Mouse (Mus musculus): ENCODE data around the gene Uck1. TPM values are rescaled to one million over a fixed set of nuclear protein-coding genes. Genes with fewer than 3 reads are reported as not detected.
A peak's percentile ranks its signal among the peaks of the same experiment; 100 is the strongest.

Gene Uck1
- polyA plus RNA-seq, 1 experiment, result 47.7 TPM

DNA sequence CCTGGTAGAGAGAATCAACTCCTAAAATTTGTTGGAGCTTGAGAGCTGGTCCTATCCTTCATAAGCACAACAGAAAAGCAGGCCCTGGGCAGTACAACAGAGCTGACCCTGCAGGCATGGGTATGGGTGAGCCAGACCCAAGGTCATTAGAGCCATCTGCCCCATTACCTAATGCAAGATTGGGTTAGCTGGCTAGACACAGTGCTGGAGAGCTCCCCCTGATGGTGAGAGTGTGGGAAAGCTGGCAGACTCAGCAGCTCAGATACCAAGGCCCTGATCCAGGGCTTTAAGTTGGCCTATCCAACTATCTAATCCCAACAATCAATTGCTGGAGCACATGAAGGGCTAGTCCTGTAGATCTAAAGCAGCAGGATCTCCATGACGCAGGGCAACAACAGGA is 22.8 kb upstream of the Uck1 start:
- peaks cover 38% of the 10 kb centered on the region for H3K79me2 ChIP-seq (ENCODE audit: control insufficient read depth, insufficient read depth)
- no peaks in the 10 kb centered on the region for H3K27me3 ChIP-seq (ENCODE audit: control insufficient read depth, insufficient read depth, insufficient read length)
- H3K36me3 ChIP-seq (ENCODE audit: control insufficient read depth, insufficient read depth), result peaks cover 79% of the 10 kb centered on the region
- no peak for TF ChIP-seq CEBPB (IDR thresholded peaks at IDR 0.05; ENCODE audit: low read depth)
- TF ChIP-seq MYOD1 (IDR thresholded peaks at IDR 0.05; ENCODE audit: control insufficient read depth, insufficient read length, low read depth), result no peak
- peak; percentile 55 for TF ChIP-seq CTCF (IDR thresholded peaks at IDR 0.05; ENCODE audit: control insufficient read depth, insufficient read depth, insufficient read length)
- peaks cover 23% of the 10 kb centered on the region for H3K79me3 ChIP-seq (ENCODE audit: low read depth)
- no peak overlapping the region for H3K4me3 ChIP-seq (ENCODE audit: insufficient read depth, poor library complexity, severe bottlenecking)
- no peak overlapping the region for H3ac ChIP-seq (ENCODE audit: control insufficient read depth, insufficient read length, low read depth)

DNA sequence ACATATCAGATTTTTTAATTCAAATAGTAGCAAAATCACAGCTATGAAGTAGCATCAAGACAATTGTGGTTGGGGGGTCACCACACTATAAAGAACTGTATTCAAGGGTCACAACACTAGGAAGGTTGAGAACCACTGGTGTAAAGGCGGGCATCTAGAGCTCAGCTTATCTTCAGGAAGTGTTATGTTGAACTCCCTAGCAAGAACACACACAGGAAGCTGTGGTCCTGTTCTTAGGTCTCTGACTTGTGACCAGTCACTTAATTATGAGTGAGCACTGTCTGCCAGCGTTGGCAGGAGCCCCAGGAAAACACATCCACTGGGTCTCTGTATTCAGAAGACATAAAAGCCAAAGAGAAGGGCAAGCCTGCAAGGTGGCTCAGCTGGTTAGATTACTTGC is 22.3 kb upstream of the Uck1 start:
- peaks cover 81% of the 10 kb centered on the region for H3K36me3 ChIP-seq (ENCODE audit: control insufficient read depth, insufficient read depth)
- TF ChIP-seq MYOD1 (IDR thresholded peaks at IDR 0.05; ENCODE audit: control insufficient read depth, insufficient read length, low read depth) (no peak), CEBPB (IDR thresholded peaks at IDR 0.05; ENCODE audit: low read depth) (no peak), USF1 (IDR thresholded peaks at IDR 0.05; ENCODE audit: low read depth) (no peak), MAX (IDR thresholded peaks at IDR 0.05) (no peak), FOSL1 (IDR thresholded peaks at IDR 0.05; ENCODE audit: insufficient read depth, low read length, poor library complexity, severe bottlenecking) (no peak)

DNA sequence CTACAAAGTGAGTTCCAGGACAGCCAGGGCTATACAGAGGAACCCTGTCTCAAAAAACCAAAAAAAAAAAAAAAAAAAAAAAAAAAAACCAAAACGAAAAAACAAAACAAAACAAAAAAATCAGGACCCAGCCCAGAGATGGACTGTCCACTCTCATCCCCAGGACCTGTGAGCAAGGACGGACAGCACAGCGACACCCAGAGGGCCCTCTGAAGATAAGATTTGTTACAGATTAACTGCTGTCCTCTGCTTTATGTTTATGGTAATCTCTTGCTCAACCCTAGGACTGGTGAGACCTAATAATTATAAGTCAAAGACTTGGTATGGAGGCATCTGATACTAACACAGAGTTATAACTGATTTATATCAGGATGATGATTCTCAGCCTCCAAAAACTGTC is 15.9 kb upstream of the Uck1 start:
- H3K27me3 ChIP-seq (ENCODE audit: control insufficient read depth, insufficient read depth, insufficient read length), result no peaks in the 10 kb centered on the region
- no peak overlapping the region for H3ac ChIP-seq (ENCODE audit: control insufficient read depth, insufficient read length, low read depth)
- no peak for TF ChIP-seq CEBPB (IDR thresholded peaks at IDR 0.05; ENCODE audit: low read depth)
- no peak for TF ChIP-seq CTCF (IDR thresholded peaks at IDR 0.05; ENCODE audit: control insufficient read depth, insufficient read depth, insufficient read length)
- TF ChIP-seq USF1 (IDR thresholded peaks at IDR 0.05; ENCODE audit: low read depth), result no peak
- peaks cover 33% of the 10 kb centered on the region for H3K36me3 ChIP-seq (ENCODE audit: control insufficient read depth, insufficient read depth)
- H3K79me3 ChIP-seq (ENCODE audit: low read depth), result no peaks in the 10 kb centered on the region
- H3K4me3 ChIP-seq (ENCODE audit: insufficient read depth, poor library complexity, severe bottlenecking), result no peak overlapping the region
- no peaks in the 10 kb centered on the region for H3K79me2 ChIP-seq (ENCODE audit: control insufficient read depth, insufficient read depth)

More for the DNA sequence above, 22.3 kb upstream of the Uck1 start:
- Histone ChIP-seq H3K27me3 (ENCODE audit: control insufficient read depth, insufficient read depth, insufficient read length) (no peaks in the 10 kb centered on the region), H3K79me3 (ENCODE audit: low read depth) (peaks cover 18% of the 10 kb centered on the region), H3K79me2 (ENCODE audit: control insufficient read depth, insufficient read depth) (peaks cover 34% of the 10 kb centered on the region), H3ac (ENCODE audit: control insufficient read depth, insufficient read length, low read depth) (no peak overlapping the region), H3K4me3 (ENCODE audit: insufficient read depth, poor library complexity, severe bottlenecking) (no peak overlapping the region)

DNA sequence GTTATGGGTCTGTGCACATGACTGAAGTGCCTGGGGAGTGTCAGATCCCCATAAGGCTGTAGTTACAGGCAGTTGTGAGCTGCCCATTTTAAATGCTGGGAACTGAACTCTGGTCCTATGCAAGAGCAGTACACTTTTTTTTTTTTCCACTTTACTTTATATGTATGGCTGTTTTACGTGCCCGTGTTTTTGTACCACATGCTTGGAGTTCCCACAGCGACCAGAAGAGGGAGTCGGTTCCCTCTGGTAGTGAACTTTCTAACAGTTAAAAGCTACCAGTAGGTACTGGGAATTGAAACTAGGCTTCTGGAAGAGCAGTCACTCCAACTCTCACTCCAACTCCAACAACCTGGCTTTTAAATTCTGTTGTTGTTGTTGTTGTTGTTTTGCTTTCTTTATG is 676 bp upstream of the Uck1 start:
- Histone ChIP-seq H3K36me3 (ENCODE audit: control insufficient read depth, insufficient read depth) (peaks cover 32% of the 10 kb centered on the region), H3K79me2 (ENCODE audit: control insufficient read depth, insufficient read depth) (peaks cover 20% of the 10 kb centered on the region), H3K79me3 (ENCODE audit: low read depth) (peaks cover 12% of the 10 kb centered on the region), H3K4me3 (ENCODE audit: insufficient read depth, poor library complexity, severe bottlenecking) (no peak overlapping the region), H3ac (ENCODE audit: control insufficient read depth, insufficient read length, low read depth) (no peak overlapping the region), H3K27me3 (ENCODE audit: control insufficient read depth, insufficient read depth, insufficient read length) (peaks cover 3% of the 10 kb centered on the region)
- no peak for TF ChIP-seq CTCF (IDR thresholded peaks at IDR 0.05; ENCODE audit: control insufficient read depth, insufficient read depth, insufficient read length)
- no peak for TF ChIP-seq USF1 (IDR thresholded peaks at IDR 0.05; ENCODE audit: low read depth)
- TF ChIP-seq MYOG (IDR thresholded peaks at IDR 0.05; ENCODE audit: control insufficient read depth, extremely low read depth, insufficient read length), result no peak
- TF ChIP-seq FOSL1 (IDR thresholded peaks at IDR 0.05; ENCODE audit: insufficient read depth, low read length, poor library complexity, severe bottlenecking), result no peak
- TF ChIP-seq MAX (IDR thresholded peaks at IDR 0.05), result no peak
- TF ChIP-seq CEBPB (IDR thresholded peaks at IDR 0.05; ENCODE audit: low read depth), result no peak
- TF ChIP-seq MYOD1 (IDR thresholded peaks at IDR 0.05; ENCODE audit: control insufficient read depth, insufficient read length, low read depth), result no peak

DNA sequence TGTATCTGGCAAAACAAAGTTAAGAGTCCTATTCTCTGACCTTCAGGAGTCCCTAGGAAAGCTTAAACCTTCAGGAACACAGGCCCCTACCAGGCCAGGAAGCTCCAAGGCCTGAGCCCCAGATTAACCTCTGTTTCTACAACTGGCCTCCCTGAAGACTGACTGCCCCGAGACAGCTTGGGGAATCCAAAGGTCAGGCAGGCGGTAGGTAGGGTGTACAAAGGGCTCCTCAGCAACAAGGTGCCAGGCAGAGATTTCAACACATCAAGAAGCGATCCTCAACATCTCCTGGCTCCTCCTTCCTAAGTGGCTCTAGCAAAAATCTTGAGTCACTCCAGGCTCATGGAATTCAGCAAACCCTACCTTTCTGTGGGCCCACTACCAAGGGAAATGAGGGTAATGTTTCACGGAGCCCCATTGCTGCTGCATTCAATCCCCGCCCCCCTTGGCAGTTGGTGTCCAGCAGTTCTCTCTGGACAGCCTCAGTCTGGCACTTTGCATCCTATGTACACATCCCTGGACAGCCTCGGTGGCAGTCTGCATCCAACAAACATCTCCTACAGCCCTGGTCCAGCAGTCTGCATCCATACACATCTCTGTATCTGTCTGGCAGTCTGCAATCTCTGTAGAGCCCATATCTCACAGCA is 949 bp downstream of the Uck1 start:
- H3K79me2 ChIP-seq (ENCODE audit: control insufficient read depth, insufficient read depth), result peaks cover 20% of the 10 kb centered on the region
- no peaks in the 10 kb centered on the region for H3K27me3 ChIP-seq (ENCODE audit: control insufficient read depth, insufficient read depth, insufficient read length)
- peaks cover 12% of the 10 kb centered on the region for H3K79me3 ChIP-seq (ENCODE audit: low read depth)
- peak overlapping the region; percentile 71 for H3K4me3 ChIP-seq (ENCODE audit: insufficient read depth, poor library complexity, severe bottlenecking)
- H3ac ChIP-seq (ENCODE audit: control insufficient read depth, insufficient read length, low read depth), result peak overlapping the region; percentile 40
- peaks cover 43% of the 10 kb centered on the region for H3K36me3 ChIP-seq (ENCODE audit: control insufficient read depth, insufficient read depth)
- TF ChIP-seq USF1 (IDR thresholded peaks at IDR 0.05; ENCODE audit: low read depth) (no peak), MAX (IDR thresholded peaks at IDR 0.05) (no peak), CTCF (IDR thresholded peaks at IDR 0.05; ENCODE audit: control insufficient read depth, insufficient read depth, insufficient read length) (no peak), FOSL1 (IDR thresholded peaks at IDR 0.05; ENCODE audit: insufficient read depth, low read length, poor library complexity, severe bottlenecking) (no peak), CEBPB (IDR thresholded peaks at IDR 0.05; ENCODE audit: low read depth) (no peak), MYOG (IDR thresholded peaks at IDR 0.05; ENCODE audit: control insufficient read depth, extremely low read depth, insufficient read length) (no peak), MYOD1 (IDR thresholded peaks at IDR 0.05; ENCODE audit: control insufficient read depth, insufficient read length, low read depth) (no peak)

DNA sequence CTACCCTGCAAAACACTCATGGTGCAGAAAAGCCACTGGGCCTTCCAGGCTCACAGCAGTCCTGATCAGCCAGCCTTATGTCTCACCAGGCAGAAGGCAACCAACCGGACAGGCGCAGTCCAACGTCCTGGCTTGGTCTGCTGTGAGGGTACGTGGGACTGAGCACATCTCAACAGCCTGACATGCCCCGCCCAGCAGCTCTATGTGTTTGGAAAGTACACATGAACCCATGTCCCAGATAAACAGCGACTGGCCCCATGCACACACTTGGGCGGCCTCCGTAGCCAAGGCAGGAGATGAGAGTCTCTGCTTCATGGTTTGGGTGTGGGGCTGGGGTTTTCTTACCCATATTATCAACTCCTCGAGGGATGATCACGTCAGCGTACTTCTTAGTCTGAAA is 3.7 kb downstream of the Uck1 start:
- Histone ChIP-seq H3K79me2 (ENCODE audit: control insufficient read depth, insufficient read depth) (peaks cover 20% of the 10 kb centered on the region), H3K27me3 (ENCODE audit: control insufficient read depth, insufficient read depth, insufficient read length) (no peaks in the 10 kb centered on the region), H3ac (ENCODE audit: control insufficient read depth, insufficient read length, low read depth) (no peak overlapping the region), H3K36me3 (ENCODE audit: control insufficient read depth, insufficient read depth) (peaks cover 69% of the 10 kb centered on the region), H3K79me3 (ENCODE audit: low read depth) (peaks cover 12% of the 10 kb centered on the region), H3K4me3 (ENCODE audit: insufficient read depth, poor library complexity, severe bottlenecking) (no peak overlapping the region)
- TF ChIP-seq MYOG (IDR thresholded peaks at IDR 0.05; ENCODE audit: control insufficient read depth, extremely low read depth, insufficient read length) (no peak), CTCF (IDR thresholded peaks at IDR 0.05; ENCODE audit: control insufficient read depth, insufficient read depth, insufficient read length) (no peak), MYOD1 (IDR thresholded peaks at IDR 0.05; ENCODE audit: control insufficient read depth, insufficient read length, low read depth) (no peak)
